Comparison of ENCODE assay signal across 8 mouse cellular contexts in the genomic region with DNA sequence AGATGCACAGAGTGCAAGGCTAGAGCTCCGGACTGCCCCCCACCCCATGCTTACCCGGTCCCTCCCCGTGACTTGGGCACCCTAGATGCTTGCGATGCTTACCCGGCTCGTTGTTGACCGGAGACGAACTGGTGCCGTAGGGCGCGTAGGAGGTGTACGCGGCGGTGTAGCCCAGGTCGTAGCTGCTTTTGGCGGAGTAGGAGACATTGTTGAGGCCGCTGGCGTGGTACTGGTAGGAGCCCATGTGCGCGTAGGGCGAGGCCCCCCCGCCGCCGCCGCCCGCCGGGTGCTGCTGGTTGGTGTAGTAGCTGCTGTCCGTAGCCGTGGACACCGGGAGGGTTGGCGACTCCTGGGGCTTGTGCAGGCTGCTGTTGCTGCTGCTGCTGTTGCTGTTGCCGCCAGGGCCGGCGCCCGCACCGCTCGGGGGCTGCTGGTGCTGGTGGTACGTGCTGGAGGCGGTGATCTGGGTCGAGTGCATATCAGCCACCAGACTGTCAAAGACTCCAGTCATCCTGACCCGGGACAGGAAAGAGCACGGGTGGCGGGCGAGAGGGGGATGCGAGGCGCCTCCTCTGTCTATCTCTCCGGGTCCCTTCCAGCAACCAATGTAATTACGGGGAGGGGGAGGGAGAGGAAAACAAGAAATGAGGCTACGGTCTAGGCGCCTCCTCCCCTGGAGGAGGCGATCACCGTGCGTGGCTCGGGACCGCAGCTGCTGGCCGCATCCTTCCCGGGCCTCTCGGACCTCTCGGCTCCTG. TPM values are rescaled to one million over a fixed set of nuclear protein-coding genes. Genes with fewer than 3 reads are reported as not detected.
DNase-seq lines count a peak whose midpoint lies in the region; ATAC-seq and TF ChIP-seq lines count a peak whose summit lies in the region.

No protein-coding gene starts in this region.

- H3K27me3 ChIP-seq in lung, embryonic 14.5 days (ENCODE audit: insufficient read depth, low read length): peaks cover 94% of the 10 kb centered on the region
- peaks cover 32% of the 10 kb centered on the region for H3K27me3 ChIP-seq in forebrain, embryonic 15.5 days
- peaks cover 92% of the 10 kb centered on the region for H3K27me3 ChIP-seq in intestine, postnatal 0 days (replicated peaks; ENCODE audit: control insufficient read depth, insufficient read depth, low read length)
- H3K27me3 ChIP-seq in midbrain, embryonic 16.5 days (ENCODE audit: control insufficient read depth, insufficient read depth, low read depth, low read length): peaks cover 37% of the 10 kb centered on the region

- DNase-seq in lung, embryonic 14.5 days: peak; percentile 39
- no peak for DNase-seq in lung, postnatal 10 days
- DNase-seq in retina, postnatal 1 day: no peak
- no peak for DNase-seq in left cerebral cortex, postnatal 14 days (ENCODE audit: low spot score in 2 of 2)

- H3K9me3 ChIP-seq in lung, embryonic 14.5 days (ENCODE audit: low read depth, low read length): no peaks in the 10 kb centered on the region
- no peaks in the 10 kb centered on the region for H3K9me3 ChIP-seq in forebrain, embryonic 15.5 days
- H3K9me3 ChIP-seq in intestine, postnatal 0 days (ENCODE audit: control insufficient read depth): no peaks in the 10 kb centered on the region
- H3K9me3 ChIP-seq in midbrain, embryonic 16.5 days (replicated peaks; ENCODE audit: control insufficient read depth, low read length, poor library complexity, severe bottlenecking): no peaks in the 10 kb centered on the region

- under 1% methylated on average over 59 of the region's 59 CpGs for WGBS in lung, embryonic 14.5 days
- WGBS in forebrain, embryonic 15.5 days: under 1% methylated on average over 58 of the region's 59 CpGs
- under 1% methylated on average over 55 of the region's 59 CpGs for WGBS in intestine, postnatal 0 days
- under 1% methylated on average over 55 of the region's 59 CpGs for WGBS in midbrain, embryonic 16.5 days

- H3K4me1 ChIP-seq in lung, embryonic 14.5 days (ENCODE audit: insufficient read depth): peaks cover 3% of the 10 kb centered on the region; the same call in 1 of the 2 replicates
- H3K4me1 ChIP-seq in forebrain, embryonic 15.5 days: peaks cover 42% of the 10 kb centered on the region
- H3K4me1 ChIP-seq in intestine, postnatal 0 days (replicated peaks; ENCODE audit: control insufficient read depth, insufficient read depth, low read length): no peaks in the 10 kb centered on the region
- H3K4me1 ChIP-seq in midbrain, embryonic 16.5 days (ENCODE audit: control insufficient read depth, insufficient read depth, low read length): peaks cover 13% of the 10 kb centered on the region

- no peaks in the 10 kb centered on the region for H3K36me3 ChIP-seq in lung, embryonic 14.5 days (ENCODE audit: insufficient read depth)
- H3K36me3 ChIP-seq in forebrain, embryonic 15.5 days: no peaks in the 10 kb centered on the region
- no peaks in the 10 kb centered on the region for H3K36me3 ChIP-seq in intestine, postnatal 0 days (ENCODE audit: control insufficient read depth, insufficient read depth)
- H3K36me3 ChIP-seq in midbrain, embryonic 16.5 days (ENCODE audit: control insufficient read depth, insufficient read depth, low read length): no peaks in the 10 kb centered on the region

- peak; percentile 45 for ATAC-seq in lung, embryonic 14.5 days (ENCODE audit: insufficient read depth)
- ATAC-seq in activated CD4-positive, CD25-positive, alpha-beta regulatory T cell, adult 4 months: peak; percentile 20
- ATAC-seq in forebrain, embryonic 15.5 days (replicated peaks): peak; percentile 68
- ATAC-seq in intestine, postnatal 0 days: peak; percentile 19
- ATAC-seq in midbrain, embryonic 16.5 days: peak; percentile 51

- H3K9ac ChIP-seq in lung, embryonic 14.5 days: no peak overlapping the region; the same call in 1 of the 2 replicates
- peak overlapping the region; percentile 62 for H3K9ac ChIP-seq in forebrain, embryonic 15.5 days (replicated peaks)
- no peak overlapping the region for H3K9ac ChIP-seq in intestine, postnatal 0 days (ENCODE audit: low read depth, low read length)
- peak overlapping the region; percentile 45 for H3K9ac ChIP-seq in midbrain, embryonic 16.5 days (ENCODE audit: low read depth, low read length)

- intact Hi-C loops in left cerebral cortex, postnatal 14 days (cut with DNase I): loop anchor here (10.0 kb wide), 1 partner anchor 291 kb away; no protein-coding TSS in a partner anchor

- H3K4me2 ChIP-seq in lung, embryonic 14.5 days: peak overlapping the region; percentile 91
- peak overlapping the region; percentile 92 for H3K4me2 ChIP-seq in forebrain, embryonic 15.5 days (replicated peaks)
- H3K4me2 ChIP-seq in intestine, postnatal 0 days (replicated peaks; ENCODE audit: low read depth): peak overlapping the region; percentile 63
- peak overlapping the region; percentile 59 for H3K4me2 ChIP-seq in midbrain, embryonic 16.5 days (ENCODE audit: low read length)

- no peak overlapping the region for H3K27ac ChIP-seq in lung, embryonic 14.5 days (ENCODE audit: low read depth)
- H3K27ac ChIP-seq in forebrain, embryonic 15.5 days (replicated peaks): peak overlapping the region; percentile 93
- H3K27ac ChIP-seq in intestine, postnatal 0 days (ENCODE audit: low read depth, low read length): no peak overlapping the region
- H3K27ac ChIP-seq in midbrain, embryonic 16.5 days (ENCODE audit: low read length): peak overlapping the region; percentile 53

- no peak for TF ChIP-seq CTCF in lung, embryonic 14.5 days (IDR thresholded peaks at IDR 0.05; ENCODE audit: low read depth)
- TF ChIP-seq CTCF in intestine, postnatal 0 days (IDR thresholded peaks at IDR 0.05; ENCODE audit: low read depth): no peak

- H3K4me3 ChIP-seq in lung, embryonic 14.5 days (ENCODE audit: low read depth, low read length): peak overlapping the region; percentile 45
- H3K4me3 ChIP-seq in forebrain, embryonic 15.5 days: peak overlapping the region; percentile 57
- peak overlapping the region; percentile 37 for H3K4me3 ChIP-seq in intestine, postnatal 0 days (ENCODE audit: low read depth, low read length)
- peak overlapping the region; percentile 39 for H3K4me3 ChIP-seq in midbrain, embryonic 16.5 days (ENCODE audit: low read depth, low read length)

RNA-seq across cellular contexts. Expression of gene Dlx2, which starts 0.5 kb away (rescaled TPM):
- 0.07 TPM in 1 of 2 replicates, not detected in the other for polyA plus RNA-seq in lung, embryonic 14.5 days (2014; fragmentation: Nextera tagmentation; extraction: Ambion mirVana)
- polyA plus RNA-seq in activated CD4-positive, CD25-positive, alpha-beta regulatory T cell, adult 4 months (2017; shearing (Covaris generic)): not detected
- 67.5 and 67.8 TPM in 2 replicates for polyA plus RNA-seq in forebrain, embryonic 15.5 days (2015; fragmentation: Nextera tagmentation; extraction: Ambion mirVana)
- 1.0 and 1.3 TPM in 2 replicates for polyA plus RNA-seq in intestine, postnatal 0 days (2015; fragmentation: Nextera tagmentation; extraction: Ambion mirVana)
- polyA plus RNA-seq in midbrain, embryonic 16.5 days (2015; fragmentation: Nextera tagmentation; extraction: Ambion mirVana): 4.5 and 10.9 TPM in 2 replicates
- 1 to 10 TPM; 4.7 to 6.9 TPM for total RNA-seq in left cerebral cortex, postnatal 14 days (2021)

RNA-seq across cellular contexts. Expression of gene Dlx1, which starts 18.1 kb away (rescaled TPM):
- polyA plus RNA-seq in lung, embryonic 14.5 days (2014; fragmentation: Nextera tagmentation; extraction: Ambion mirVana): 0.32 TPM in 1 of 2 replicates, not detected in the other
- not detected for polyA plus RNA-seq in activated CD4-positive, CD25-positive, alpha-beta regulatory T cell, adult 4 months (2017; shearing (Covaris generic))
- 284 and 297 TPM in 2 replicates for polyA plus RNA-seq in forebrain, embryonic 15.5 days (2015; fragmentation: Nextera tagmentation; extraction: Ambion mirVana)
- 1.5 and 1.8 TPM in 2 replicates for polyA plus RNA-seq in intestine, postnatal 0 days (2015; fragmentation: Nextera tagmentation; extraction: Ambion mirVana)
- polyA plus RNA-seq in midbrain, embryonic 16.5 days (2015; fragmentation: Nextera tagmentation; extraction: Ambion mirVana): 31.5 and 55.5 TPM in 2 replicates
- total RNA-seq in left cerebral cortex, postnatal 14 days (2021): 10 to 100 TPM; 20.7 to 24.2 TPM

Comparison
In these comparisons a context has a peak if more than half of its experiments do, and no peak if none do; other contexts are left out.
1. H3K27ac ChIP-seq: peak in forebrain, embryonic 15.5 days (single experiment) and midbrain, embryonic 16.5 days (single experiment); none in lung, embryonic 14.5 days (single experiment) and intestine, postnatal 0 days (single experiment).
2. H3K9ac ChIP-seq: peak in forebrain, embryonic 15.5 days (single experiment) and midbrain, embryonic 16.5 days (single experiment); none in lung, embryonic 14.5 days (single experiment) and intestine, postnatal 0 days (single experiment).
3. RNA of gene Dlx1, which starts 18.1 kb away (polyA plus RNA-seq): 284 to 297 TPM in forebrain, embryonic 15.5 days and 31.5 to 55.5 TPM in midbrain, embryonic 16.5 days; 1.5 to 1.8 TPM in intestine, postnatal 0 days, 0.32 TPM in lung, embryonic 14.5 days and not detected in activated CD4-positive, CD25-positive, alpha-beta regulatory T cell, adult 4 months; every median in the first group is over 10 times any median in the second.
4. Peak in every context shown above with its lines, with median percentiles within 50 percentile points of each other: ATAC-seq, H3K4me2 ChIP-seq and H3K4me3 ChIP-seq.